Mouse (Mus musculus) 416B (cell line): ENCODE measurements around the gene Olfml1.

Experiments used
- DNase-seq: peaks from one replicate; pipeline ENCODE4 v3.0.0; 2011; ENCODE audit warnings: low read depth

The Olfml1 gene

DNA sequence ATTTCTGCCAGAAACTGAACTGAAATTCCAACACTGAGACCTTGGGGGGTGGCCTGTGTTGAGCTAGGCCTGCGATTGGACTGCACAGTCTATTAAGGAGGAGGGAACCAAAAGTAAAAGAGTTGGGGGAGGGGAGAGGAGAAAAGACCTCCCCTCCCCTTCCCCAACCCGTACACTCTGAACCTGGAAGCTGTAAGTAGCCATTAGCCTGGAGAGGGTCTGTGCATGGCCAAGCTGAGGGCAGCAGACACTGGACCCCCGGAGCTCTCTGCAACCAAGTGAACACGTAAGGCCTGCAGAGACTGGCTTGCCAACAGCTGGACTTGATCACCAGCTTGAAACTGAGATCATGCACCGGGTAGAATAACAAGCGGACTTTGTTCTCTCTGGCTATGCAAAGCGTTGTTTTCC, at the start of gene Olfml1:
TSS of gene Olfml1 (plus strand) at position 186 of the 411 bp plus-strand sequence.
- no peak for DNase-seq

DNA sequence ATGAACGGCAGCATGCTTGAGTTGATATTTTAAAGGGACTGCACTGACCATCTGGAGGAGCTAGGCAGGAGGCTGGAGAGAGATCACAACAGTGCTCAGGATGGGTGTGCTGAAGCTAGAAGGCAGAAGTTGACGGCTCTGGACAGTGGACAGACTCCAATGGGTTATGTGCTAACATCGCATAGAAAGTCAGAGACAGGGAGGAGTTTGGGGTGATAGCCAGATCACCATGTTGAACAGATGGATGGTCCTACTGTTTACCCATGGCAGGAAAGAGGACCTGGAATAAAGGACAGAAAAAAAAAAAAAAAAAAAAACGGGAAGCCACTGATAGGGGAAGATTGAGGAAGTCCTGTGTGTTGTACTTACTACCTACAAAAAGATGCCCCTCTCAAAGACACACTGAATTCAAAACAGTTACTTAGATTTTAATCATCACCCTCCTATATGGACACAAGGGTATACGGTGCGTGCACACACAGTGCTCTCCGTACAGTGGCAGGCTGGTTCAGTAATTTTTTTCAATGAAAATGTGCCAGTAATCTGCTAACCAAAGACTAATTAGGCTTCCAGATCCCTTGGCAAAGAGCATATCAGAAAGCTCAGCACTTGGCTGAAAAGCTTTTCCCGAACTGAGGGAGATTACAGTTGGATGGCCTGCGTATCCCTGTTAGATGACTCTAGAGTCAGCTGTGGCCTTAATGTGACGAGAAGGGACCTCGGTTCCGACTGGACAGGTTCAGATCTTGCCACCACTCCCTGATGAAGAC, 47.8 kb upstream of the Olfml1 start:
- no peak for DNase-seq

DNA sequence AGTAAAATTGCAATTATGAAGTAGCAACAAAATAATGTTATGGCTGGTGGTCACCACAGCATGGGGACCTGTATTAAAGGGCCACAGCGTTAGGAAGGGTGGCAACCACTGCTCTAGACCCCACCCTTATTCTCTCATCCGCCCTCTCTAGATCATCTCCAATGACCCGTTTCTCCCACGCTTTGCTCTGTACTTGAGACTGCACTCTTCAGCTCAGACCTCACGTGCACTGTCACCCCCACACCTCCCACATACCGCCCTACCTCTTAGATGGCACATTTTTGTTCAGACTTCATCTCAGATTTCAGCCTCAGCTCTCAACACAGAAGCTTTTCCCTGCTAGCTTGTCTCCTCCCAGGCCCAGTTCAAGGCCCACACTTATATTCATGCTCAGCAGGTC, 45.8 kb upstream of the Olfml1 start:
- no peak for DNase-seq

DNA sequence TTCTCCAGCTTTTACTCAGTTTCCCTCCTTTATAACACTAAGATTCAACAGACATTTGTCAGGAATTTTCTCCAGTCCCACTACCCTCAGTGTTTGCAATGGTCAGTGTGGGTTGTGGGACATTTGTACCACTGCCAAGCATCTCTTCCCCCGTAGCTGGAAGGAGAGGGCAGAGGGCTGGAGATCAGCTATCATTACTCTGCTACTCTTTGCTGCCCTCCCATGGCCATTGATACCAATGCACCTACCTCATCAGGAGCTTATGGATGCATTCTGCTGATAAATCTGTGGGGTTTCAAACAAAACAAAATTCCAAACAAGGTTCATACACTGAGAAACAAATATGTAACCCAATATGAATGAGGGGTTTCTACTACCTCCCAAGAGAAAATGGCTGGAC, 40.9 kb upstream of the Olfml1 start:
- DNase-seq = peak; percentile 16

DNA sequence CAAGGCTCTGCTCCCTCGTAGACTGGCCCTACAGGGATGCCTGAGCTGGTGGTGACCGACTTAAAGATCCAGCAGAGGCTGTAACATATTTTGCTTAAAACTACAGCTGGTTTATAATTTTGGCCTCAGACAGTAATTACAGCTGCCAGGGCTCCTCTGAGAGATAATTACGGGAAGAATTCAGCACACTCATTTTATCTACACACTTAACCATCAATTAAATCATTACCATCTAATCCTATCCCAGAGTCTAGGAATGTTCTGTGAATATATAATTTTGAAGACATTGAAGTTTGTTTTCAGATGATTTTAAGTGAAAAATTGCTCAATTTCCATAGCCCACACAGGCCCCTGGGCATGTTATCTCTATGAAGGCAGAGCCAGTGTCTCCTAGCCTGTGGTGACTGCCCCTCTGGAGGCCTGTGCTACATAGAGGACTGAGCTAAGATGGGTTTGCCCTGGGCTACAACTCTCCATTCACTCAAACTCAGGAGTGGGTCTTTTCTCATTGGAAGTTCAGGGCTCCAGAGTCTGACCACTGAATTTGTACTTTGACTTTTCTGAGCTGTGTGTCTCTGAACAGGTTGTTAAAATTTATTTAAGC, 39.0 kb upstream of the Olfml1 start:
- DNase-seq = no peak

DNA sequence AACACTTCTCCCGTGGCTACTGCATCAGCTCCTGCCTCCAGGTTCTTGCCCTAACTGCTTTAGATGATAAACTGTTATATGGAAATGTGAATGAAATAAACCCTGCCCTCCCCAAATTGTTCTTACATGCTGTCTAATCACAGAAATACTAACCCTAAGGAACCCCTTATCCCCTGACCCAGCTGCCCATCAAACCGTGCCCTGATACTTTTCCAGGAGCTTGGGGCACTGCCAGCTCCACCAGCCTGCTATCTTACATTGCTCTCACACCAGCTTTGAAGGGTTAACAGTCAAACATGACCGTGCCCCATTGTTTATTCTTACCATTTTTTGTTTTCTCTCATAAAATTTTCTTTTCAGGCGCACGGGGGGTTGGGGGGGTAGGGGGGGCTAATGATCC, 37.9 kb upstream of the Olfml1 start:
- DNase-seq = no peak

DNA sequence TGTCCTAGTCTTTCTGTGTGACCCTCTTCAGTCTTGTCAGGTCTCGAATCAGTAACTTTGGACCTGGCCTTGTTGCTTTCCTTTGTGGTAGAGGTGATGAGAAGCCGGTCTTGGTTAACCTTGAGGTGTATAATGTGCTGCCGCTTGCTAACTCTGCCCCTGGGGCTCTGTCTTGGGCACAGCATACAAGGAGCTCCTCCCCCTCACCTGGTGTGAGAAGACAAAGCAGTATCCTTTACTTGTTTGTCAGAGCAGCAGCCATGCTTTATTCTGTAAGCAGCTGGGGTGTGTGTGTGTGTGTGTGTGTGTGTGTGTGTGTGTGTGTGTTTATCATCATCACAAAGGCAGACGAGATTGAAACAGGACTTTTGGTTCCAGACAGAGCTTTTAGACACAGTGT, 31.9 kb upstream of the Olfml1 start:
- no peak for DNase-seq

DNA sequence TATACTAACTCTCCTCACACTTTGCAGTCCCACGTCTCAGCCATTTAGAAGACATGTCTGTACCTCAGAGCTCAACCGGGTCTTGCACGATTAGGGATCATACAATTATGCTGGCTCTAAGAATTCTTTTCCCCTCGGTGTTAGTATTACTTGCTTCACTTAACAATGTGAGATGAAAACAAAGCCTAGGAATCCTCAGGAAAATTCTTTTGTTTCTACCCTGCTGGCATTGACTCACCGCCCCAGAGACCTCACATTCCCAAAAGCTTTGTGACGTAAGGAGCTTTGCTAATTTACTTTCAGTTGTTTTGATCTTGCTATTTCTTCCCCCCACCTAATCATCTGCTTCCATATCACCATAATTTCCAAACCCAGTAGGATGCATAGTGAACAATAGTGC, 30.7 kb upstream of the Olfml1 start:
- DNase-seq = no peak

DNA sequence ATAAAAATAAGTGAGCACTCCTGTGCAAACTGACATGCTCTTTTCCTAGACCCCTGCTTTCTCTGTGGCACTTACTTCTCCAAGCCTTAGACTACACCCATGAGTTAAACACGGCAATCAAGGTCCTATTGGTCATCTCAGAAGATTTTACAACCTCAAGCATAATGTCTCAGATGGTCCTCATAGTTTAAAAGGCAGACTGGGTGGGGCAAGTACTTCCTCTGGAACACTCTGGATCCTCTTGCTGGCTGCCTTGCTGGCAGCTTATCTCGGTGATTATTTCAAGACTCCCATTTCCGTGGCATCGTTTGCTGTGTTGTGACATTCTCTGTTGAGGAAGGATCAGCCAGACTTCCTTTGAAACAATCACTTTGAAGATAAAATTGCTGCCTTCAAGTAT, 27.2 kb upstream of the Olfml1 start:
- DNase-seq = no peak

DNA sequence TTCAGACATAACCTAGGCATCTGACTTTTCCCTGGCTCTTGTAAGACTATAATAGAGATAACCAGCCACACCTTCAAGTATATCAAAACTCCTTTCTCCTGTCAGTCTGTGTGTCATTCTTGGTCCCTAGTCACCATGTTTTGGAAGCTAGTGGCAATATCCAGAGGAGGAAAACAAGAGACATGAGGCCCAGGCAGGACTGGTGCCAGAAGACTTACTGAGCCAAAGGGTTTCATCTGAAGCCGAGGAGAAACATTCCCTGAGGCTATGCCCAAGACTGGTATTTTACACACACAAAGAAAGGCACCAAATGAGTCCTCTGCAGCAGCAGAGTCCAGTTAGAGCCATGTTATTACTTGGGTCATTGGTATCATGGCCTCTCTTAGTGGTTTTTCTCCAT, 22.2 kb upstream of the Olfml1 start:
- DNase-seq = no peak

DNA sequence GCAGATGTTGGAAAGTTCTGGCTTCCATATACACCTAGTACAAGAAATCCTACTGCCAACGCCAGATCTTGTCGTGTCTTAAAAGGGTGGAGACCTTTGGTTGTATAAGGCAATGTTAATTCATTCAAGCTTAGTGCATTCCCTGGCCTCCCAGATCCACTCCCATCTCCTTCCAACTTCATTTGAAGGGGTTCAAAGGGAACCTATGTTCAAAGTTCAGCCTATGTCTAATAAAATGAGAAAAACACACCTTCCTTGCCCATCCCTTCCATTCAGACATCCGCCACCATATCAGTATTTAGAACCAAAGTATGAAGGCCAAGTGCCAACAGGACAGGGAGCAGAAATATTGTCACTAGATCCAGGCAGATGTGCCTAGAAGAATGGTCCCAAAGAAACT, 19.4 kb upstream of the Olfml1 start:
- no peak for DNase-seq

DNA sequence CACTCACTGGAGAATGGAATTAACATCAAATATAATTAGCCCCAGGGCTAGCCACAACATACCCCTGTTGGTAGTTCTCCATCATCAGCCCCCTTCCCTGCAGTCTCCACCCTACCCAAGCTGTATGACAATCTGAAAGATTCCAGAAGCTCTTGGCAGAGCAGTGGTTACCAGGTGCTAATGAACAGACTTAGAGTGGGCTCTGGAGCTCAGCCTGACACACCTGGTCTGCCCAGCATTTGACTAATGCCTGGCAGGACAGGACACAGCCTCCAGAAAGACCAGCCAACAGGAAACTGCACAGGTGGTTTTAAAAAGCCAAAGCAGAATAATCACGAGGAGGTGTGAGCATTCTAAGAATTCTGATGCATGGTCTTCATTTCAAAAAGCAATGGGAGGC, 13.8 kb upstream of the Olfml1 start:
- no peak for DNase-seq

DNA sequence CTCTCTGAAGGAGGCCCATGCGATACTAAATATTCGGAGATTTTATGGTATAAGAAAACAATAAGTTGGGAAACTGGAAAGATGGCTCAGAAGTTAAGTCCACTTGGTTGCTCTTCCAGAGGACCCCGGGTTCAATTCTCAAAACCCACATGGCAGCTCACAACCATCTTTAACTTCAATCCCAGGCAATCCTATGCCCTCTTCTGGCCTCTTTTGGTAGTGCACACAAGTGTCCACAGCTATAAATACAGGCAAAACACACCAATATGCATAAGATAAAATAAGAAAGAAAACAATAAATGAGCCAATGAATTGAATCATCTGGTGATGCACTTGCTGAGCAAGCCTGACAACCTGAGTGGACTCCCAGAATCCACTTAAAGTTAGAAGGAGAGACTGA, 11.3 kb upstream of the Olfml1 start:
- DNase-seq = peak; percentile 14

DNA sequence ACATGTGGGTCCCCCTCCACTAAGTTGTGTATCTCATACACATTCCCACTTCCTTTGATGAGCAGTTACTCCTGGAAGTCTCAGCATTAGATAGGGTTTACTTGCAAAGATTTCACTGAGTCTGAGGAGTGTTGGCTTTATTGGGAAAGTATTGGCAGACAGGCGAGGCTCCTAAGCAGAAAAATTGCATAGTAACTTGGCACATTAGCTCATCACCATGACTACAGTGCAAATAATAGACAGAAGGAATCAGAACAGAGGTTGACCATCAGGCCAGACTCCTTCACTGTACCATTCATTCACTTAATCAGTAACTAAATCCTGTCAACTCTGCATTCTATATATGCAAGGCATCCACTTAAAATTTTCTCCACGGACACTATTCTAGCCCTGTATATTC, 6.6 kb upstream of the Olfml1 start:
- DNase-seq = no peak

DNA sequence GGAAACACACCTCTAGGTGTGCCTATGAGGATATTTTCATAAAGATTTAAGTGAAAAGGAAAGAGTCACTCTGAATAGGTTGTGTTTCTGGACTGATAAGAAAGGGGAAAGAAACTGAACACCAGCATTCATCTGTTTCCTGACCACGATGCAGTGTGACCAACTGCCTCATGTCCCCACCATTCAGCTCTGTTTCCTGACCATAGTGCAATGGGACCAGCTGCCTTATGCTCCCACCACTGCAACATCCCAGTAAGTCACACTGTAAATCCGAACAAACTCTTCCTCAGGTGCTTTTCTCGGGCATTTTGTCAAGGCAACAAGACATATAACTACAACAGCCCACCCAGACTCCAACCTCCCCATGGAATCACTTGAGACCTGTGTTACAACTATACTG, 5.7 kb upstream of the Olfml1 start:
- peak; percentile 43 for DNase-seq

DNA sequence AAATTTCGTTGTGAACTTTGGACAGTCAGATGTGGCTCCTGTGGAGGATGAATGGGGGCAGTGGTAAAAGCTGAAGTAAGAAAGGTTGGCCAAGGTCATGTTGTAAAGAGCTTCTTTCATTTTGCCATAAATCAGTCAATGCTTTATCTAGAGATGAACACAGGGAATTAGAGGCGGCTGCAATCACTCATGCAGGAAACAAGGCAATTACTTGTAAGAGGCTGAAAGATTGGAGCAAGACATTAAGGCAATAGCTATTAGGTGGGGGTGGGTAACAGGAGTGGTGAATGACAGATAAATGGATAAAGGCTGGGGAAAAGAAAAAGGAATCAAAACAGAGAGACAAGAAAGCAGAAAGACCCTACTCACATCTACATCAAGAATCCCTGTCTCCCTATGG, 3.5 kb upstream of the Olfml1 start:
- no peak for DNase-seq

DNA sequence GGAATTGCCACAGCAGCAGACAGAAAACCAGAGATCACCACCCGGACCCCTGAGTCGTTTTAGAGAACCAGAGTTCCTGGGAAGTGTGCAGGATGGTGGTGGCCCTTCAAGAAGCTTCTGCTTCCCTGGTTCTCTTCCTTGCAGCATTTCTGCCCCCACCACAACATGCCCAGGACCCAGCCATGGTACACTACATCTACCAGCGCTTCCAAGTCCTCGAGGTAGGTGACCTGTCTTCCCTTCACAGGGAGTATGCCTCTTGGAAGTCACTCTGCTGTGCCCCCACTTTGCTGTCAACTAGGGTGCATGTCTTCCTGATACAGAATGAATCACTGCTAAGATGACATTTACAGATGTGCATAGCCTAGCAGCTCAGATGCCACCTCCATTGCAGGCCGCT, 428 bp downstream of the Olfml1 start:
- no peak for DNase-seq

DNA sequence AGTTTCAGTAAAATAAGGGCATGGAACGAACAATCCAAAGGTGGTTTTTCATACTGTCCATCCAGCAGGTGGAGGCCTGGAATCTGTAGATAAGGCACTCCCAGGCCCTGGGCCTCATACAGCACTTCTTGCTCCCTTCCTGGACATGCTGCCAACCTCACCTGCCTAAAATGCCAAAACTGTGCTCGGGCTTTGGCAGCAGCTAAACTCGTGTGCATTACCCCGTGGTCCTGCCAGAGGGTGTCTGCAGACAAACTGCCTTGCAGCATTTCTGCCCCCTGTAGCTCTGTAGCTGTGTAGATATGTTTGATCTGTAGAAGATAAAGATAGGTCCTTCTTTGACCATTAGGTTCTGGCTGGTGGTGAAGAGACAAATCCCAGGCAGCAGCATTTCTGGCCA, 1.7 kb downstream of the Olfml1 start:
- DNase-seq = no peak

DNA sequence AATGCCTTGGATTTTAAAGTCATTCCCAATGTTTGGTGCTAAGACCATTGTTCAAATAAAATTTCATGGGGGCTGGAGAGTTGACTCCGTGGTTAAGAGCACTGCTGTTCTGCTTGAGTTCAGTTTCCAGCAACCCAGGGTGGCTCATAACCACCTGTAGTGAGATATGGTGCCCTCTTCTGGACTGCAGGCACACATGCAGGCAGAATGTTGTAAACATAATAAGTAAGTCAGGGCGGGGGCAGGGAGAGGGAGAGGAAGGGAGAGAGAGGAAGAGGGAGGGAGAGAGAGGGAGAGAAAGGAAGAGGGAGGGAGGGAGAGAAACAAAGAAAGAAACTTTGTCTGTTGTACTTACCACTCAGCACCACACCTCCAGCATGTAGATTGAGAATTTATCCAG, 6.6 kb downstream of the Olfml1 start:
- no peak for DNase-seq

DNA sequence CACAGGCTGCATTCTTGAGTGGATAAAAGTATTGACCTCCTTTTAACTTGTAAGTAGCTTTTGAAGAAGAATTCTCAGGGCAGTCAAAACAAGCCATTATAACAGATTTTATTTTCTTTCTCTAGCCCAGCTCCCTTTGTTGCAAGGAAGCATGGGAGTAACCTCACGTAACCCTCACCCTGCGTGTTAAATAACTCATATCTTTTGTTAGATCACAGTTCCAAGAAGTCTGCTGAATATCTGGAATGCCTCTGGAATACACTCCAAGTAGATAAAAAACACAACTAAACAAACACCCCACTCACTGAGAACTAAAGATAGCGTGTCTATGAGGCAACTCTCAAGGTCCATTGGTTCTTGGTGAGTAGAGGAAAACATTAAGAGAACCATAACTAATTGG, 7.0 kb downstream of the Olfml1 start:
- DNase-seq = no peak

DNA sequence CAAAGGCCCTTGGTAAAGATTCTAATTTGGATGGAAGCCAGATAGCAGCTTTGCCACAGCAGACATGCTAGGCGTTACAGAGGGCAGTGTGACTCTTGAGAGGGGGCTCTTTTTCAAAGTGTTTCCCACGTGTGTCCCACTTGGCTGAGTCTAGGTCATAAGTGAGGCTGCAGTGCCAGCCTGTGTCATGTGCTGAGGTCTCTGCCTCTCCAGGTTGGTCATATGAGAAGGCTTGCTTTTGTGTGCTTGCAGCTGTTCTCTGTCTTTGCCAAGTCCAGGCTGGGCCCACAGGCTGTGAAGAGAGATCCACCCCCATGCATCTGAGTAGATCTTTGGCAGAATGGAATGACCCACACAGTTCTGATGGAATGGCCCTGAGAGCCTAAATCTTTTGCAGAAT, 25.4 kb downstream of the Olfml1 start:
- DNase-seq = no peak

DNA sequence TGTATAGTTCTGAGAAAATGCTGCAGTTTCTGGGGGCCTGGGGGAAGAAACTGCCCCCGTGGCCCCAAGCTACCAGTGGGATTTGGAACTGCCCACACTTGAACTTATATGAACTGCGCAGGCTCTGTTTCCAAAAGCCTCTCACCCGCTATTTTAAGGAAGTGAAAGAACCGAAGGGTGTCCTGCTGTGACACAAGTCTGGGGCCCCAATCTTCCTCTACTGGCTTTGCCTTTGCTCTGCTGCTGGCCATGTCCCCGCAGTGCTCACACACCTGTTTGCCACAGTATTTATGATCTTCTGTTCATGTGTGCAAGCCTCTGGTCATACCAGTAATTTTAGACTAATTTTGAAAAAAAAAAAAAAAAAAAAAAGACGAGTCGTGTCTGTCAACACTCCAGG, 26.7 kb downstream of the Olfml1 start:
- DNase-seq = no peak

DNA sequence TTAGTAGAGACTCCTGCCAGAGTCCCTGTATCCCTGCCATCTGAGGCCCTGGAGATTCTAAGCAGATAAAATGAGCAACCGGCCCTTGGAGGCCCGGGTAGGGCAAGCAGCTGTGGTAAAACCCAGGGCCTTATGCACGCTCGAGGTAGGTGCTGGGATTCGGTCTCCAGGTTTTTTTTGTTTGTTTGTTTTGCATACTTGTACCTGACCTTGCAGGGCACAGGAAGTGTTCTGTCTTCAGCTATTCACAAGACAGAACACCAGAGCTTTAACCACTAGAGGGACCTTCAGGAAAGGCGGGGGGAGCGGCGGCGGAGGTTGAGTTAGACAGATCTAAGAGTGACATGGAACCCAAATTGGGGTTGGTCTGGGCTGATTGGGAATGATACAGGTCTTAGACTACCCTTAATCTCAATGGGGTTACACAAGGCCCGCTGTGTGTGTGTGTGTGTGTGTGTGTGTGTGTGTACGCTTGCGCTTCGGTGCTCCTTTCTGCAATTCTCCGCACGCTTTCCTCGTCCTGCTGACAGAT, 27.1 kb downstream of the Olfml1 start:
- no peak for DNase-seq

DNA sequence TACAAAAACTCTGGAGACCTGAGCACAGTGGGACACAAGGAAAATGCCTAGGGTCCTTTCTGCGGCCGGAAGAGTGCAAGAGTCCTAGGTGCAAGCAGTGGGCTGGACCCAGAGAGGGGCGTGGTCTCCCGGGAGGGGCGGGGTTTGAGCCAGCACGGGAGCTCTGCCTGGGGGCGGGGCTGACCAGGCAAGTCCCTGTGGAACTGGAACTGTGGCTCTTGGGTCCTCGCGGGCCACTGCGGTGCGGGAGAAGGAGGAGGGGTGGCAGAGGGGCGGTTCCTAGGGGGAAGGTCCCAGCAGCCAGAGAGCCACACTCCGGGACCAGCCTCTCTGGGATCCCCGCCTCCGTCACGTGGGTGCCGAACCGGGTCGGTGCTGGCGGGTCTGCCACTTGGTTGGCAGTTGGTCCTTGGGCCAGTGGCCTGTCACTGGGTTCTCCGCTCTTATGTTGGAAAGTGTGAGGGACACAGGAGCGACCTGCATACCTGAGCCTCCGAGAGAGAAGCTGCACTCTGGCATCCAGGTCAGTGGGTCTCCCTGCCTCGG, 27.7 kb downstream of the Olfml1 start, which contains the start of gene Ppfibp2:
TSS of gene Ppfibp2 (plus strand) at position 351 of the 546 bp plus-strand sequence.
- DNase-seq = no peak
